Mouse (Mus musculus) limb, embryonic 12.5 days (tissue): ENCODE measurements around the gene Olfr517. TPM values are rescaled to one million over a fixed set of nuclear protein-coding genes. Genes with fewer than 3 reads are reported as not detected.

Experiments
- ATAC-seq: fragments of 200-750 bp; cut with Nextera tagmentation; 2 replicates; pipeline ENCODE4 v1.8.0; 2017; ENCODE audit warnings: low read depth, moderate TSS enrichment; ENCODE audit not compliant: insufficient number of reproducible peaks, insufficient read depth, low FRiP score, low TSS enrichment
- H3K27ac ChIP-seq: fragments of 300-500 bp; sonication (generic); 2 replicates; pipeline ENCODE4 v1.5.1; 2016; ENCODE audit warnings: mild to moderate bottlenecking, moderate library complexity
- H3K27me3 ChIP-seq: fragments of 300-500 bp; sonication (generic); 2 replicates; pipeline ENCODE4 v1.6.1; 2016; ENCODE audit warnings: mild to moderate bottlenecking, moderate library complexity
- H3K36me3 ChIP-seq: fragments of 300-500 bp; sonication (generic); 2 replicates; pipeline ENCODE4 v1.6.1; 2016; ENCODE audit warnings: mild to moderate bottlenecking, moderate library complexity
- H3K4me1 ChIP-seq: fragments of 300-500 bp; sonication (generic); replicated peaks from 2 replicates; pipeline ENCODE4 v1.6.1; 2016
- H3K4me2 ChIP-seq: fragments of 300-500 bp; sonication (generic); 2 replicates; pipeline ENCODE4 v1.6.1; 2016; ENCODE audit warnings: mild to moderate bottlenecking, moderate library complexity
- H3K4me3 ChIP-seq: fragments of 300-500 bp; sonication (generic); replicated peaks from 2 replicates; pipeline ENCODE4 v1.5.1; 2016; ENCODE audit warnings: mild to moderate bottlenecking
- H3K9ac ChIP-seq: fragments of 300-500 bp; sonication (generic); replicated peaks from 2 replicates; pipeline ENCODE4 v1.6.1; 2016; ENCODE audit warnings: mild to moderate bottlenecking, moderate library complexity
- H3K9me3 ChIP-seq: fragments of 300-500 bp; sonication (generic); 2 replicates; pipeline ENCODE4 v1.6.1; 2016; ENCODE audit warnings: mild to moderate bottlenecking, moderate library complexity
- WGBS: fragments of 180-500 bp; shearing (Covaris S2); methylation state at CpG from one replicate; pipeline ENCODE4 v1.1.7; 2016; 5-methylcytosine and 5-hydroxymethylcytosine counted together
- polyA plus RNA-seq: library from polyadenylated mRNA; unstranded; fragments of >200 nt; fragmentation: Nextera tagmentation; extraction: Ambion mirVana; gene quantifications from 2 replicates; pipeline ENCODE4 v1.2.1, GENCODE M21; 2016

Olfr517 gene
- not detected in 2 replicates for polyA plus RNA-seq

- WGBS, result 73% methylated on average over 2 of the region's 2 CpGs
- Histone ChIP-seq H3K4me2 (no peak within 1 kb of the TSS), H3K4me1 (no peaks in the 10 kb centered on the region), H3K9ac (no peak within 1 kb of the TSS), H3K4me3 (no peak within 1 kb of the TSS), H3K36me3 (no peaks in the 10 kb centered on the region), H3K27ac (no peak within 1 kb of the TSS), H3K27me3 (no peaks in the 10 kb centered on the region), H3K9me3 (no peaks in the 10 kb centered on the region)
- ATAC-seq, result no peak
Observed at GRCm38 (mm10) chr7:108872279-108872678, at the start of gene Olfr517. TSS of gene Olfr517 (minus strand) at chr7:108872379.

- no peak overlapping the region for H3K4me2 ChIP-seq
- 85% methylated on average over 2 of the region's 2 CpGs for WGBS
Observed at GRCm38 (mm10) chr7:108903969-108904368, 31.8 kb upstream of the Olfr517 start.

GRCm38 (mm10) chr7:108894320-108894719 is 22.1 kb upstream of the Olfr517 start, which contains the start of gene Olfr519:
TSS of gene Olfr519 (minus strand) at chr7:108894420.
- no peak within 1 kb of the TSS for H3K4me3 ChIP-seq
- no peak within 1 kb of the TSS for H3K27ac ChIP-seq
- H3K4me2 ChIP-seq, result no peak within 1 kb of the TSS
- H3K9ac ChIP-seq, result no peak within 1 kb of the TSS
- H3K27me3 ChIP-seq, result no peaks in the 10 kb centered on the region
- no peaks in the 10 kb centered on the region for H3K9me3 ChIP-seq
- no peaks in the 10 kb centered on the region for H3K36me3 ChIP-seq
- ATAC-seq, result no peak
- WGBS, result 91% methylated on average over 5 of the region's 5 CpGs
- no peaks in the 10 kb centered on the region for H3K4me1 ChIP-seq

More at GRCm38 (mm10) chr7:108903969-108904368, 31.8 kb upstream of the Olfr517 start:
- Histone ChIP-seq H3K27me3 (no peaks in the 10 kb centered on the region), H3K27ac (no peak overlapping the region), H3K9me3 (no peaks in the 10 kb centered on the region), H3K36me3 (no peaks in the 10 kb centered on the region), H3K4me3 (no peak overlapping the region), H3K4me1 (no peaks in the 10 kb centered on the region), H3K9ac (no peak overlapping the region)
- ATAC-seq, result no peak

GRCm38 (mm10) chr7:108884906-108885305 is 12.7 kb upstream of the Olfr517 start, which contains the start of gene Olfr518:
TSS of gene Olfr518 (minus strand) at chr7:108885006.
- ATAC-seq, result no peak
- no peaks in the 10 kb centered on the region for H3K4me1 ChIP-seq
- WGBS, result 81% methylated on average over 4 of the region's 4 CpGs

GRCm38 (mm10) chr7:108850429-108850828 is 21.8 kb downstream of the Olfr517 start, which contains the start of gene Olfr516:
TSS of gene Olfr516 (minus strand) at chr7:108850529.
- no peak within 1 kb of the TSS for H3K9ac ChIP-seq
- WGBS, result 93% methylated on average over 2 of the region's 2 CpGs

More at GRCm38 (mm10) chr7:108884906-108885305, 12.7 kb upstream of the Olfr517 start, which contains the start of gene Olfr518:
- H3K4me3 ChIP-seq, result no peak within 1 kb of the TSS
- no peak within 1 kb of the TSS for H3K9ac ChIP-seq
- H3K9me3 ChIP-seq, result no peaks in the 10 kb centered on the region
- H3K27me3 ChIP-seq, result no peaks in the 10 kb centered on the region
- H3K36me3 ChIP-seq, result no peaks in the 10 kb centered on the region
- no peak within 1 kb of the TSS for H3K4me2 ChIP-seq
- H3K27ac ChIP-seq, result no peak within 1 kb of the TSS

GRCm38 (mm10) chr7:108825897-108826296 is 46.3 kb downstream of the Olfr517 start, which contains the start of gene Olfr514:
TSS of gene Olfr514 (minus strand) at chr7:108825997.
- Histone ChIP-seq H3K36me3 (no peaks in the 10 kb centered on the region), H3K4me2 (no peak within 1 kb of the TSS), H3K9me3 (0 out of 2 replicates have a peak, but pooled peaks cover 4% of the 10 kb centered on the region), H3K9ac (no peak within 1 kb of the TSS), H3K27me3 (no peaks in the 10 kb centered on the region), H3K27ac (no peak within 1 kb of the TSS), H3K4me3 (no peak within 1 kb of the TSS), H3K4me1 (no peaks in the 10 kb centered on the region)
- ATAC-seq, result no peak

More at GRCm38 (mm10) chr7:108850429-108850828, 21.8 kb downstream of the Olfr517 start, which contains the start of gene Olfr516:
- H3K27me3 ChIP-seq, result no peaks in the 10 kb centered on the region
- H3K27ac ChIP-seq, result no peak within 1 kb of the TSS
- H3K4me2 ChIP-seq, result no peak within 1 kb of the TSS
- no peaks in the 10 kb centered on the region for H3K4me1 ChIP-seq
- H3K36me3 ChIP-seq, result no peaks in the 10 kb centered on the region
- H3K4me3 ChIP-seq, result no peak within 1 kb of the TSS
- ATAC-seq, result no peak
- no peaks in the 10 kb centered on the region for H3K9me3 ChIP-seq

Other genes with a start within 250 kb of the Olfr517 start
- not detected in 2 replicates for gene Olfr508, start 242.4 kb downstream of the Olfr517 start, polyA plus RNA-seq
- not detected in 2 replicates for gene Olfr509, start 220.5 kb downstream of the Olfr517 start, polyA plus RNA-seq
- gene Olfr510, start 206.0 kb downstream of the Olfr517 start, polyA plus RNA-seq, result not detected in 2 replicates
- not detected in 2 replicates for gene Olfr512, start 159.1 kb downstream of the Olfr517 start, polyA plus RNA-seq
- not detected in 2 replicates for gene Olfr513, start 121.4 kb downstream of the Olfr517 start, polyA plus RNA-seq
- gene Olfr514, start 46.4 kb downstream of the Olfr517 start, polyA plus RNA-seq, result not detected in 2 replicates
- gene Olfr516, start 21.9 kb downstream of the Olfr517 start, polyA plus RNA-seq, result not detected in 2 replicates
- gene Olfr518, start 12.6 kb upstream of the Olfr517 start, polyA plus RNA-seq, result not detected in 2 replicates
- gene Olfr519, start 22.0 kb upstream of the Olfr517 start, polyA plus RNA-seq, result not detected in 2 replicates
- gene Nlrp10, start 57.8 kb upstream of the Olfr517 start, polyA plus RNA-seq, result 0.61 and 0.72 TPM in 2 replicates
- 91.1 and 93.7 TPM in 2 replicates for gene Eif3f, start 62.0 kb upstream of the Olfr517 start, polyA plus RNA-seq
- gene Tub, start 78.0 kb upstream of the Olfr517 start, polyA plus RNA-seq, result 5.4 and 5.7 TPM in 2 replicates
- 4.2 and 4.7 TPM in 2 replicates for gene Ric3, start 211.0 kb upstream of the Olfr517 start, polyA plus RNA-seq